Mouse (Mus musculus) R1 (cell line): ENCODE measurements around the gene Isg15.
A peak's percentile ranks its signal among the peaks of the same experiment; 100 is the strongest.

Experiments used
- DNase-seq: peaks from one replicate; pipeline ENCODE4 v3.0.0-alpha.2; 2018; ENCODE audit warnings: low read depth, low spot score

Isg15 gene

GRCm38 (mm10) chr4:156203001-156203412 lies 2.4 kb upstream of the Isg15 start, which contains the start of gene AW011738:
TSS of gene AW011738 (plus strand) at chr4:156203304.
- DNase-seq, result peak; percentile 62

- DNase-seq, result no peak
Measured at GRCm38 (mm10) chr4:156202462-156202893, 1.9 kb upstream of the Isg15 start.

- peak; percentile 92 for DNase-seq
Measured at GRCm38 (mm10) chr4:156197829-156198205, 2.8 kb downstream of the Isg15 start.

- no peak for DNase-seq
Measured at GRCm38 (mm10) chr4:156197131-156197828, 3.3 kb downstream of the Isg15 start, which contains the start of gene Agrn. TSS of gene Agrn (minus strand) at chr4:156197488.

GRCm38 (mm10) chr4:156195927-156196870 lies 4.4 kb downstream of the Isg15 start:
- peak; percentile 82 for DNase-seq

GRCm38 (mm10) chr4:156194346-156194745 lies 6.3 kb downstream of the Isg15 start:
- no peak for DNase-seq

GRCm38 (mm10) chr4:156193906-156194305 lies 6.7 kb downstream of the Isg15 start:
- DNase-seq, result no peak

- peak; percentile 98 for DNase-seq
Measured at GRCm38 (mm10) chr4:156193200-156193590, 7.4 kb downstream of the Isg15 start.

- peak; percentile 92 for DNase-seq
Measured at GRCm38 (mm10) chr4:156192421-156193199, 8.0 kb downstream of the Isg15 start.

- DNase-seq, result peak; percentile 97
Measured at GRCm38 (mm10) chr4:156188811-156189323, 11.8 kb downstream of the Isg15 start.

GRCm38 (mm10) chr4:156188162-156188810 lies 12.3 kb downstream of the Isg15 start:
- peak; percentile 66 for DNase-seq

- no peak for DNase-seq
Measured at GRCm38 (mm10) chr4:156185950-156186850, 14.4 kb downstream of the Isg15 start.

GRCm38 (mm10) chr4:156185456-156185949 lies 15.1 kb downstream of the Isg15 start:
- no peak for DNase-seq

GRCm38 (mm10) chr4:156184291-156184954 lies 16.2 kb downstream of the Isg15 start:
- peak; percentile 84 for DNase-seq

- DNase-seq, result no peak
Measured at GRCm38 (mm10) chr4:156183747-156184146, 16.9 kb downstream of the Isg15 start.

GRCm38 (mm10) chr4:156177630-156178029 lies 23.0 kb downstream of the Isg15 start:
- DNase-seq, result peak; percentile 53

GRCm38 (mm10) chr4:156171828-156172227 lies 28.8 kb downstream of the Isg15 start:
- DNase-seq, result no peak

GRCm38 (mm10) chr4:156169129-156169528 lies 31.5 kb downstream of the Isg15 start:
- DNase-seq, result no peak

- no peak for DNase-seq
Measured at GRCm38 (mm10) chr4:156168611-156169010, 32.0 kb downstream of the Isg15 start.
